Mouse (Mus musculus) left cerebral cortex, postnatal 4 days (tissue): ENCODE measurements at regions not wholly inside any gene's neighbourhood (a gene's known extent, or its start where the extent isn't known, plus 50 kb on each side); places are given as distances from the start of the nearest gene placed in this dataset.
A peak's percentile ranks its signal among the peaks of the same experiment; 100 is the strongest.

Experiments used
- DNase-seq: peaks from one replicate; pipeline ENCODE4 v3.0.0-alpha.2; 2022
- intact Hi-C: fragments of 180-260 bp; cut with DNase I; formaldehyde crosslinking; loops from one replicate; pipeline ENCODE4 v1.15.1; 2025

DNA sequence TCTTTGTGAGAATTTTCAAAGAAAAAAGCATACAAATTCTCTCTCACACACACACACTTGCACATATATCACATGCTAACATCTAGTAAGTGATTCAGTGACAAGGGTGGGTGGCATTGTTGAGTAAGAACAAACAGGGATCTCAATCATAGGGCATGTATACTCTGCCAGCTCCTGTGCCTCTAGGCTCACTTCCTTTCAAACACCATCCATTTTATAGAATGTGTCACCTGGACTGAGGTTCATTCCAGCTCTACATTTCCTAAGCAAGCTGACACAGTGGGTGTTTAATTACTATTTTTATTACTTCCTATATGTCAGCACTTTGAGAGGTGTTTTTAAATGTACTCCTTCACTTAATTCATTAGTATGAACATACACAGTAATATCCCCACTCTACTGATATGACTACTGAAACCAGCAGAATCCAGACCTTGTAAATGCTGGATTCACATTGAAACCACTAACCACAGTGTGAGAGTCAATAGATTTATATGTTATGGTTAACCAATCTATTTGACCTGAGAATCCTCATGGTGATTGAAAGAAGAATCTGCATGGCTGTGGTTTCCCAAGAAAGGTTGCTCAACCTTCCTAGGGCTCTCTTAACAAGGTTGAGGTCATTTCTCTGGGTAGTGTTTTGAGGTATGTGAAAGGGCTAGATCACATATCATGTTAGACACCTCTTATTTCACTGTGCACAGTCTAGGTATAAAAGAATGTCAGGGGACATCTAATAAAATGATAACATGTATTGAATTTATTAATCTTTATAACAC lies 480.5 kb upstream of the Tnp1 start:
- DNase-seq, result no peak
- intact Hi-C loops, result no loop called here

DNA sequence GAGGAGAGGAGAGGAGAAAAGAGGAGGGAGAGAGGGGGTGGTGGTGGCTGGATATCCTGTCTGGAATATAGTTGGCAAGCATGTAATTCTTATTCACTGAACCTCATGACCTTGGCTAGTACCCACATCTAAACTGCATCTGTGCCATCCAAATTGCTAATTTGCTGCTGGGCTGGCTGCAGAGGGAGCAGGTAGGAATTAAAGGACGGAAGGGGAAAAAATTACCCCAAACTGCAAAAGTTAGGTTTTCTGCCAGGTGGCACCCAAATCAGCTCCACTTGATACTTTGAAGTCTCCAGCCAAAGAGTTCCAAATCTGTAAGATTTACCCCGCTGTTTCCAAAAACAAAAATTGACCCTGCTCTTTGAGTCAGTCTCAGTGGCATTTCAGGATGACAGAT lies 466.2 kb upstream of the Tnp1 start:
- DNase-seq, result no peak
- intact Hi-C loops, result no loop called here

DNA sequence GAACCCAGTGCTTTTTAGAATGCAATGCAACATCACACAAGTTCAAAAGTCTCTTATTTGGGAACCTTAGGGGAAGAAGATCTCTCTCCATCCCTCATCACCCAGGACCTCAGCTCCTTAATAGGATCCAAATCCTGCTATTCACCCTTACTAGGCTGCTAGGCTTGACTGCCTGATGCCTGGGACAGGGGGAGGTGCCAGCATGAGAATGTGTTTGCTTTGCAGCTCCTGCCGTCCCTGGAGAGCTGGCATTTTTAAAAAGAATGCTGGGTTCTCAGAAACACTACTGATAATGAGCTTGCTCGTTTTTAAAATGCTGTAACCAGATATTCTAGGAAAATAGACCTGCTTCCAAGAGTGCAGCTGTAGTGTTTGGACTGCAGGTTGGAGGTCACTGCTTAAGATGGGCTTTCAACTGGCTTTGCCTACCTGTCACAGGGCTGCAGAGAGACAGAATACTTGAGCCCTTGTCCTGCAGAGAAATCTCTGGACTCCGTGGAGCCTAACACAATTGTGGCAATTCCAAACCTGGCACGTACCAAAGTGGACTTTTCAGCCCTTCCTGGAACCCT lies 463.7 kb upstream of the Tnp1 start:
- DNase-seq, result no peak
- intact Hi-C loops, result no loop called here

DNA sequence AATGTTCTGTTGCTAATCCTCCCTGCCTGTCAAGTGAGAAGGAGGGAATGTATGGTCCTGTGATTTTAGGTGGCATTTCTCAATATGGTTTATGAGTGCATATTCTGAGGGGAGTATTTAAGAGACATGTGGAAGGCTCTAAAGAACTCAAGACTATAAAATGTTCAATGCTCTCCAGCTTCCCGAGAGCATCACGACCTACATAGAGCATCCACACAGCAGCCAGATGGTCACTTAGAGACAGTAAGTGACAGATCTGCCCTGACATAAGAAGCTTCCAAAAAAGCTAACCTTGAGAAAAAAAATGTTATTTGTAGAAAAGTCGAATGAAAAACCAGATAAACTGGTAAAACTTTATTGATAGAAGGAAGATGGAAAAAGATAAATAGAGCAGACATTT lies 444.9 kb upstream of the Tnp1 start:
- no peak for DNase-seq
- intact Hi-C loops, result no loop called here

DNA sequence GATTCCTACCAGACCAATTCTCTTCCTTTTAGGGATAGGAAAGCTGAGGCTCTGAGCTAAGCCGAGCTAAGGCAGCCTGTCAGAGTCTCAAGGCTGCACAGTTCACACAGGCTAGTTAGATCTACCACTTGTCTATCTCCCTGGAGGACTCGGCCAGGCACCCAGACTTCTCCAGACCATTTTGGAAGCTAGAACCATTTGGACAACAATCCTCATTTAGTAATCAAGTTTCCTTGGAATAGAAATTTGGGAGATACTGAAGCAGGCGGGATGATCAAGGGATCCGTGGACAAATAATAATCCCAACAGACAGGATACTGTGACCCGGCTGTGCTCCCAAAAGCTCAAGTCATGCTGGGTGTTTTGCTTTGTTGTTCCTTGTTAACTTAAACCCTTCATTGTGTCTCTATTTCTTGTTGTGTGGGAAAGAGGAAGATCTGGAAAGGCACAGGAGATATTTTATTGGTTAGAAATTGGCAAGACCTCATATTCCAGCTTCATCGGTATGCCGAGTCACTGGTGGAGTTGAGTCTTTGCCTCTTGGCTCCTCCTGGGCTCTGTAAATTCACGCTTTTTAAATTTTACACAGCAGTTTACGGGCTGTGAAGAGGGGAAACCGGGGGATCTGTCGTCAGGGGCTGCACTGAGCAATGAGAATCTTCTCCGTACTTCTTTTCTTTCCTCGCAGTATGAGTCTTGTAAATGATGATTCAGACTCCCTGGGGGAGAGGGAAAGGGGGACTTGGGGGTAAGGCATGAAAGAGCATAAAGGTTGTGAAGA lies 444.2 kb upstream of the Tnp1 start:
- intact Hi-C loops, result no loop called here
- no peak for DNase-seq

DNA sequence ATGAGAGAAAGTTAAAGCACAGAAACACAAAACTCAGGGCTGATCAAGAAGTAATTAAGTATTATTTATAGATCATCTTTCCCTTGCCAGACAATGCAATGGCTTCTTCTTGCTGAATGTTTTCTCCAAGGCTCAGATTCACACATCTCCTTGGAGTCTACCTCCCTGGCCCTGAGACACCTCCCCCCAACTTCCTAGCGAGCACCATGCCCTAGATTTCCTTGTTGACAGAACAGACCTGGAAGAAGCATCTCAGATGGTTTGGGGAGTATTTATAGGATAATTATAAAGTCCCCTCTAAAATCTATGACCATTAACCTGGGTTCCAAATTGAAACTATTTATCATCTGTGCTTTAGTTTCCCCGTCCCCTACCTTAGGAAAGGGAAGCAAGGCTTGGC lies 441.6 kb upstream of the Tnp1 start:
- intact Hi-C loops, result no loop called here
- DNase-seq, result no peak

DNA sequence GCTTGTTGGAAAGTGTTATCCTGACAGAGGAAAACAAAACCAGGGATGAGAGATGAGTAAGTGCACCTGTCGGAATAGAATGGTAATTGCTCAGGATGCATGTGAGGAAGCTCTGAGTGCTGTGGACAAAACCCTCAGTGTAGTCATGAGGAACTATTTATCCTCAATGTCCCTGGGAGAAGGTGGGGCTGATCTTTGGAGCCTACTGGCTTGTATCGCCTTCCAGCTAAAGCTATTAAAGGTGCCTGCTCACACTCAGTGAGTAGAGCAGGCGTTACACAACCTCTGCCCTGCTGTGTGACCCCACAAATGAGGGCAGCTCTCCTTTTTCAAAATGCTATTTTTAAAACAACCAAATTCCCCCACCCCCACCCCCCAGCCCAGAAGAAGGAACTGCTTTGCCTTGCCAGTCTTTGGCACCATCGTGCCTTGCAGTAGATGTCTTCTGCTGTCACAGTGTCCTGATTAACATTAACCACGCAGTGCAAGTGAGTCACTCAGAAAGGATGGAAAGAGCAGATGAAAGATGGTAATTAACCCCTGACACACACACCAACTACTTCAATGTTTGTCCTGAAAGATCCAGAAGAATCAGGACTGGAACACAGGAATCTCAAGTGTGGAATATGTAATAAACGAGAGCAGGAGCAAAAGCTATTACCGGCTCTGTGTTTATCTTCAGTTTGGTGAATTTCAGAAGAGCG lies 440.8 kb upstream of the Tnp1 start:
- intact Hi-C loops, result no loop called here

DNA sequence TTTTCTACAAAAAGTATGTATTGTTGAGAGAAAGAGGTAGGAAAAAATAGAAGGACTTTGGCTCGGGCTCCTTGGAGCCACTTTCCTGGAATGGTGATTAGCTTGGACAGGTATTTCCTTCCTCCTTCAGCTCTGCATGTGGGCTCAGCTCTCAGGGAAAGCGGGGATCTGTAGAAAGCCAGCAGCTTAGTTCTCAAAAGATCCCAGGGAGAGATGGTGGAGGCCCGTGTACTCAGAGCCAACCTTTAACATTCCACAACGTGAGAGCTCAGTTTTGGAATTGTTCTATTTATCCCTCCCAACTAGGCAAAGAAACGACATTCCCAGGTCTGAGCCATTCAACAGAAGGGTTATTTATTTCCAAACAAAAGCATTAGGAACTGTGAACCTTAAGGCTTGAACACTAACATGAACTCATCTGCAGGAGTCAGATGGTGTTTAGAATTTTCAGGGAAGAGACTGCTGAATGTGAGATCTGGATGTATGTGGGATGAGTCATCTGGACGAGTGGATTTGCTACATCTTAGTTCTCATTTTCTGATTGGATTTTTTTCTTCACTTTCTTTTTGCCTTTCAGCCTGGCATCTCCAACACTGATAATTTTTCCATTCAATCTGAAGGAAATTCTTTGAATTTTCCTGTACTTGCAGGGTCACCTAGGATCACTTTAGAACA lies 428.6 kb upstream of the Tnp1 start:
- intact Hi-C loops, result no loop called here

More for the DNA sequence above, 440.8 kb upstream of the Tnp1 start:
- no peak for DNase-seq

DNA sequence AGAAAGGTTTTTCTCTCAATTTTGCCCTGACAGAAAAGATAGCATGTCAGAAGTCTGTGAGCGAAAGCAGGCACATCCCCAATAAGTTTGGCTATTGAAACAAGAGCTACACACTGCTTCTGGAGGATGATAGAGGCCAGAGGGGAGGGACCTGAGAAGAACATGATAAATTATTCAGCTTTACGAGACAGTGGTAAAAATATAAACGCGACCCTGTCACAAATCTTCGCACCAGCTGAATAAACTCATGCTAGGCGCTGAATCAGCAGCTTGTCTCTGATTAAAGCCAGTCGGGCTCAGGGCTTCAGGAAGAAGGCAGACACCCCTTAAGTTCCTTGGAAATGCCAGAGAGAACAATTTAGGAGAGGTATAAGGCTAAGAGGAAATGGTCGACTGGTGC lies 422.7 kb upstream of the Tnp1 start:
- DNase-seq, result no peak
- intact Hi-C loops, result no loop called here

More for the DNA sequence above, 428.6 kb upstream of the Tnp1 start:
- no peak for DNase-seq

DNA sequence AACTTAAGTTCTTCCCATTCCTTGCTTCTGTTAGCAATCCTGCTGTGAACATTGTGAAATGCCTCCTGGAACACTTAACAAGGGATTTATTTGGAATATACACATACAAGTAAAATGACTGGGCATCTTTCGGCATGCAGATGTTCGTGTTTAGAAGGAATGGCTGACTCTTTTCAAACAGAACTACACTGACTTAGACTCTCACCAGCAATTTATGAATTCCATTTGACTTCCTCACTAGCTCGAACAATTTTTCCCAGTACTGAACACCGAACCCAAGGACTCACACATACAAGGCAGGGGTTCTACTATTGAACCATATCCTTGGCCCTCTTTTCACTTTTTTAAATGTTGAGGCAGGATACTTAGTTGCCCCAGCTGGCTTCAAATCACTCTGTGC lies 412.4 kb upstream of the Tnp1 start:
- DNase-seq, result no peak
- intact Hi-C loops, result no loop called here

DNA sequence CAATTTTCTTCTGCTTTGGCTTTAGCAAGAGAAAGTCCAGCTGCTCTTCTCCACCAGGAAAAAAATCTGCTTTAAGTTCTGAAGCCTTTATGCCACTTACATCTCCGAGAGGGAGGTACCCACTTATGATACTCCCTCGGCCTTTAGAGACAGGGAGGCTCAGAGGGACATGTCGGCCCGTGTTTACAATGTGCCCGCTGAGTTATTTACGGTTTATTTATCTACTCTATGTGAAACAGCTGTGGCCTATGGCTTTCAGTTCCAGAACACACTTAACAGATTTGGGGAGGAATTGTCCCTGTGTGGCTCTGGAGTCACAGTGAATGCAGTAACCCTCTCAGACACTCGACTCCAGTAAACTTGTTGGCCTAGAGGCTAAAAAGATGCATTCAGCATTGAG lies 409.3 kb upstream of the Tnp1 start:
- DNase-seq, result no peak
- intact Hi-C loops, result no loop called here

DNA sequence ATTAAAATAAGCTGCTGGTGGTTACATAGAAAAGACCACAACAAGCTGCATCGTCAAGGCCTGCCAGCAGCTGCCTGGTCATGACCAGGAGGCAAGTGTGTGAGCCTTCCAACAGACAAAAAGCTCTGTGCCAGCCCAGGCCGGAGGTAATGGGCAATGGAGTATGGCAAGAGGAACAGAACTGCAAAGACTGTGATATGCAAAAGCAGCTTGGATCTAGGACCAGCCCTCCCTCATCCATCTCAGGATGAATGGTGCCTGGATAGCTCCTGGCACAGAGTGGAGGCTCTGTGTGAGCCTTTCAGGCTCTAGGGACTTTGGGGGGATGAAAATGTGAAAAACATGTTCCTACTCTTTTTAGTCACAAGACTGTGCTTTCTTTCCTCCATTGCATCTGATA lies 402.5 kb upstream of the Tnp1 start:
- intact Hi-C loops, result no loop called here
- peak; percentile 52 for DNase-seq

DNA sequence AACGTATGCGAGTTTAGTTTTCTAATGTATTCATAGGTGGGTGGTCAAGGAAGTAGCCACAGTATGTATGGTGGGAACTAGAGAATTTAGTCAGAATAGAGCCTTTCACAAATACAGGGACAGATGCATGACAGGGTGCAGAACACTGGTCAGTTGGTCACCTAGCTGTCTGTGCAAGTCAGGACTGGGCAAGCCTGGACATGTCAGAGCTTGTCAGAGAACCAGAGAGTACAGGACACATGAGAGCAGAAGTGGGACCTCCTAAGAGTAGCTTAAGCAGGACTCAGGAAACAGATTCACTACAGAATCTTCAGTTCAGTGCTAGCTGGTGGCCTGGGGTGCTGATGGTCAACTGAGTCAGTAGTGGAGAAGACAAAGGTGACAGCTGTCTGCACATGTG lies 395.7 kb upstream of the Tnp1 start:
- intact Hi-C loops, result no loop called here
- no peak for DNase-seq

DNA sequence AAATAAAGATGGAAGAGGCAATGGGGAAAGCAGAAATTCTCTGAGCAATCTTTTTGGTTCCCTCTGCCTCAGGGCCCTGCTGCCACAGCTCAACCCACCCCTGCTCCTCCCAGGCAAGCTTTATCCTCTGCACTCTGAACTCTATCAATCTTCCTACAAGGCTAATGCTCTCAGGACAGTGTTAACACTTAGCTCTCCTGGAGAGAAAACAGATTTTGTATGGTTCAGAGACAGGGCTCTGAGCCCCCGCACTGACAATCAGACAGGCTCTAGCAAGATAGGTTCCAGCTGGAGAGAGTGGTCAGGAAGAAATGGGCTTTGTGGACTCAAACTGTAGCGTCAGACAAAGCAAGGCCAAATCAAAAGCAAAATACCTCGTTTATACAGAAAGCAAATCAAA lies 383.5 kb upstream of the Tnp1 start:
- DNase-seq, result no peak
- intact Hi-C loops, result no loop called here

DNA sequence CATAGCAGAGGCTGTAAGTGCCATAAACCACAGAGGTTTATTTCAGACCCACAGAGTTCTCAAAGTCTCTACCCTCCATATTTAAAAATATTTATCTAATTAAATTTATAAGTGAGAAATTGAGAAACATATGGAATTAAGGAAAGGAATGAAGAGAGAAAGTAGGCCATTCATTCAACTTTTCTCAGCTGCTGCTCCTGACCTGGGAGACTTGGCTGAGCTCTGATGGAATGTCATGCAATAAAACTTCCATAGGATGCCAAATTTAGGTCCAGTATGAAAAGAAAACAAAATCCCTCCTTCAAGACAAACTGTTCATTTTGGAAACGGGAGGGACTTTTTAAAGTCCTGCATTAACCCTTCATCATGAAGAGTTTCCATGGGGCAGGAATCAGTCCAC lies 379.3 kb upstream of the Tnp1 start:
- DNase-seq, result no peak
- intact Hi-C loops, result no loop called here

DNA sequence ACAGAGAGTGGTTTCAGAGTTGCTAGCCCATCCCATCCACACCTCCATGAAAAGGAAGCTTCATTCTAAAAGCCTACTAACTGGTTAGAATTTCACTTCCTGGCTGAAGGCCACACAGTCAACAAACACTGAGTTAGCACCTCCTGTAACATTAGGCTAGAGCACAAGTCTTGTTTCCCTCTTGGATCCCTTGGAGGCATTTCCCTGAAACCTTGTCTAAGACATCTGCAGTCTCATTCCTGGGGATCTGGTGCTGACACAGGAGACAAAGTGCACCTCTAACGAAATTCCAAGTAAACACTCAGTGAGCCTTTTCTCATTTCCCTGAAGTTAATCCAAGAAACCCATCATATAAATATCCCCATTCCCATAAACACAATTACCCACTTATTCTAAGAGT lies 378.8 kb upstream of the Tnp1 start:
- no peak for DNase-seq
- intact Hi-C loops, result no loop called here

DNA sequence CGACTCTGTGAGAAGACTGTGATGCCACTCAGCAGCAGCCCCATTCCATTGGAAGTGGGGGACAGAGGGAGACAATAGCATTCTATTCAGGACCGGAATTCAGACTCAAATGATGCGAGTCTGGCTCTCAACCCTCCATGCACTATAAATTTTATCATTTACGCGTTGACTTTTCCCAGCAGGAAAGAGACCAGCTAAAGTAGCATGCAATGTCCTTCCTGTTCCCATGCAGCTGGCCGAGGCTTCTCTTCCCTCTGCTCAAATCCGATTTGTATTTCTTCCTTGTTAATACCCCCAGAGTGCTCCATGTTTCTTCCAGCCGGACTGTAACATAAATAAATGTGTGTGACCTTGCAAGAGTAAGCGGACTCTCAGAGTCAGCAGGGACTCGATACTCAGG lies 376.4 kb upstream of the Tnp1 start:
- intact Hi-C loops, result no loop called here
- DNase-seq, result no peak

DNA sequence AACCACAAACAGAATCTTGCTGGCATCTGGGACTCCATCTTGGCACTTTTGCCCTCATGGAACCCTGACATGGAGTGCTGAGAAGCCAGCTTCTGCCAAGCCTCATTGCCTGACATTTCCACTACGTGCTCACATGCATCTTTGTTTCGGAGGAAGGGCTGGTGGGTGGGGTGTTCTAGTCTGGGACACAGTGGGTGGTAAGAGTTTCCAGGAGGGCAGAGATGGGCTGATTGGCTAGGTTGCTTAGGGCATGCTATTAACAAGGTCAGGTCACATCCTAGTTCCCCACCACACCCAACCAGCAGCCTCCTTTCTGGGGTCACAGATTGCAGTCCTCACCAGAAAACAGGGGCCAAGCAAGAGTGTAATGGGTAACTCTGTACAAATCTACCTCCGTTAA lies 374.3 kb upstream of the Tnp1 start:
- DNase-seq, result no peak
- intact Hi-C loops, result no loop called here

DNA sequence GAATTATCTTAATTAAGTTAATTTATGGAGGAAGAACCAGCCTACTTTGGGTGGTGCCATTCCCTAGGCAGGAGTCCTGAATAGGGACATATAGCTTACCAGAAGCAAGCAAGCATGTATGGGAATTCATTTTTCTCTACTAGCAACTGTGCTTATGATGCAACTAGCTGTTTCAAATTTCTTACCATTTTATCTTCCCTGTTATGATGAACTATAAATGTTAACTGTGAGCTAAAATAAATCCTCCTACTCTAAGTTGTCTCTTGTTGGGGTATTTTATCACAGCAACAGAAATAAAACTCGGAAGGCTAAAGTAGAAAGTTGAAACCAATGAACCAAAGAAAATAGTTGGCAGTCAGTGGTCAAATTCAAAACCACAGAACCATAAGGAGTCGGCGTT lies 373.5 kb upstream of the Tnp1 start:
- DNase-seq, result no peak
- intact Hi-C loops, result no loop called here

DNA sequence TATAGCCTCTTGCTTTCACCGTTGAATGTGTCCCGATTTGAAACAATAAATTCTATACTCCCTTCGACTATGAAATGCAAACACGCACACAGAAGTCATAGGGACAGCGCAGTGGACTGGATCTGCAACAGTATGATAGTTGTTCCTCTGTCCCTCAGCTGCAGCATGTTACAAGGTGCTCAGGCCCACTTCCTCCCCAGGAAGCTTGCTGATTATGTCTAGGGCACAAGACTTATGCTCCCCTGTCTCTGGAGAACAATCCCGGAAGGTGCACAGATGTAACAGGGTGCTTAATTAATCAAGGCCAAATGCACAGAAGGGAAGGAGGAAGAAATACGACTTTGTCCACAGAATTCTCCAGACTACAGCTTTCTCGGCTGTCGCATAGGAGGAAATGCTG lies 365.9 kb upstream of the Tnp1 start:
- intact Hi-C loops, result no loop called here
- no peak for DNase-seq
